Mouse (Mus musculus) ES-Bruce4 (cell line): ENCODE measurements around the gene Krt84.
A peak's percentile ranks its signal among the peaks of the same experiment; 100 is the strongest.

ENCODE experiments used
- CTCF ChIP-seq: IDR thresholded peaks from one replicate; pipeline ENCODE4 v1.8.1; 2011; ENCODE audit warnings: low read depth, low read length
- EP300 ChIP-seq: IDR thresholded peaks from 2 replicates; pipeline ENCODE4 v1.6.1; 2011; ENCODE audit warnings: low read depth, low read length; ENCODE audit not compliant: insufficient read depth

DNA sequence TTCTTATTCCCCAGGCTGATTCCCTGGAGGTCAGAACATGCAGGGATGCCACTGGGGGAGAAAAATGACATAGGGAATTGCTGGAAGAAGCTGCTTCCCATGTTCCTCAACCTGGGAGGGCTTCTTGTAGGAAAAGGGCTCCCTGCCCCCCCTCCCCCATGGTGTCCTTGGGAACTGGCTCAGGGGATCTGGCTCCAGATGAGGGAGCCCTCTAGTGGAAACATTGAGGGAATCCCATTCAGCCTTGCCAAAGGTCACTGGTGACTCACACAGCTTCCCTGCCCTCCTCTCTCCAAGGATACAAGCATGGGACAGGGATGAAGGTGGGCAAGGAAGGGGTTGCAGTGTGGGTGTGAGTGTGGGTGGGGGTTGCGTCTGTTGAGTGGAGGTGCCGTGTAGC lies 35.4 kb downstream of the Krt84 start:
- TF ChIP-seq EP300 = no peak
- peak; percentile 66 for TF ChIP-seq CTCF
